Mouse (Mus musculus) E14TG2a.4 (cell line): ENCODE measurements at regions not wholly inside any gene's neighbourhood (a gene's known extent, or its start where the extent isn't known, plus 50 kb on each side); places are given as distances from the start of the nearest gene placed in this dataset.

Experiments
- CTCF ChIP-seq: conservative IDR thresholded peaks from 2 replicates; pipeline ENCODE4 v1.5.1; 2014; ENCODE audit warnings: low read length
- NANOG ChIP-seq: IDR thresholded peaks from 2 replicates; pipeline ENCODE4 v1.6.1; 2014; ENCODE audit warnings: borderline replicate concordance, low read length, mixed read lengths
- POU5F1 ChIP-seq: IDR thresholded peaks from 2 replicates; pipeline ENCODE4 v1.6.1; 2014; ENCODE audit warnings: low read length, borderline replicate concordance

GRCm38 (mm10) chr9:34280311-34281208, 205.1 kb upstream of the Kirrel3 start:
- TF ChIP-seq CTCF (no peak), NANOG (no peak), POU5F1 (no peak)
